Mouse (Mus musculus) T-helper 2 cell (primary cell): ENCODE data around the gene Taf8.

Experiments
- in situ Hi-C: fragments of 300-600 bp; cut with MboI, MseI; formaldehyde crosslinking; loops from one replicate; pipeline ENCODE4 v1.15.1; 2025; ENCODE audit warnings: high pct_unique_total_duplicates

Gene Taf8

DNA sequence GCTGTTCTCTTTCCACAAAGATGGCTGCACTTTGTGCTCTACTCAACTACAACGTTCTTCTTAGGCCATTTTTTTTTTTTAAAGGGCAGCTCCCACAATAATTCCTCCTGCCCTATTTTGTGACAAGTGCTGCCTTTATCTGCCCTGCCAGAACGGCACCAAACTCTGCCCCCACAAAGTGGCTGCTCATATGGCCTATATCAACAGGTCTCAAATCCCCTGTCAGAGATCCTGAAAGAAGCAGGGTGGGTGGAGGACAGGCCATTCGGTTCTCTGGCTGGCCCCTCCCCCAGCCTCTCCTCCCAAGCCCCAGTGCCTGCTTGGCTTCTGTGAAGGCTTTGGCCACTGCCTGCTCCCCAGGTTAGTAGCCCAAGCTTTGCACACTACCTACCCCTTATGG, 17.1 kb downstream of the Taf8 start:
- in situ Hi-C loops = no loop called here

DNA sequence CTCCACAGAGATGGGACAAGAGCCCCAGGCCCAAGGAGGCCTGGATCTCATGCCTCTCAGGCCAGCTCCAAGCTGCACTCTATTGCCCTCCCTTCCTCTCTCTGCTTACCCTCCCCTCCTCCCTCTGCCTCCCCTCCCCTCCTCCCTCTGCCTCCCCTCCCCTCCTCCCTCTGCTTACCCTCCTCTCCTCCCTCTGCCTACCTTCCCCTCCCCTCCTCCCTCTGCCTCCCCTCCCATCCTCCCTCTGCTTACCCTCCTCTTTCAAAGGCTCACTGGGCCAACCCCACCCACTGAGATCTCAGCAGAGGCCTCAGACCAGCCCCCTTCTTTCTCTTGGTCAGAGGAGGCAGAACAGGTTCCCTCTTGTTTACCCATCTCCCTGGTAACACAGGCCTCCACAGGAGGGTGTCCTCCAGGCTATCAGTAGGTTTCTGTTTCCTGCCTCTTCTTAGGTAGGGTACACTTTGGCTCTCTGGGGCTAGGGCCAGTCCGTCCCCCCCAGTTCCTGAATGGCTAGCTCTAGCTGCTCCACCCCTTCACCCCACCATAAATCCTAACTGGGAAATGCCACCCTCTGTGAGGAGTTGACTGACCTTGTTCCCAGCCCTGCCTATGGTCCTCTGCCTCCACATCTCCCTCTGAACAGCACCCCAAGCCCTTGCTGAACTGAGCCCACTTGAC, 17.7 kb downstream of the Taf8 start:
- in situ Hi-C loops = no loop called here

DNA sequence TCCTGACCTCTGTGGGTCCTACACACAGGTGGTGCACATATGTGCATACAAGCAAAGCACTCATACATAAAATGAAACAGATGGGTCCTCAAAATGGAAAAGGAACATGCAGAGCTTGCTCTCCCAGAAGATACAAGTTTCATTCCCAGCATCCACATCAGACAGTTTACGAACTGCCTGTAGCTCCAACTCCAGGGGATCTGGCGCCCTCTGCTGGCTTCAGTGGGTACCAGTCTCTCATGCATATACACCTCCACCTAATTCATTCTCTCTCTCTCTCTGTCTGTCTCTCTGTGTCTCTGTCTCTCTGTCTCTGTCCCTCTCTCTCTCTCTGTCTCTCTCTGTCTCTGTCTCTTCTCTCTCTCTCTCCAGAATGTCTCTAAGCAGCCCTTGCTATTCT, 19.7 kb downstream of the Taf8 start:
- in situ Hi-C loops = no loop called here

DNA sequence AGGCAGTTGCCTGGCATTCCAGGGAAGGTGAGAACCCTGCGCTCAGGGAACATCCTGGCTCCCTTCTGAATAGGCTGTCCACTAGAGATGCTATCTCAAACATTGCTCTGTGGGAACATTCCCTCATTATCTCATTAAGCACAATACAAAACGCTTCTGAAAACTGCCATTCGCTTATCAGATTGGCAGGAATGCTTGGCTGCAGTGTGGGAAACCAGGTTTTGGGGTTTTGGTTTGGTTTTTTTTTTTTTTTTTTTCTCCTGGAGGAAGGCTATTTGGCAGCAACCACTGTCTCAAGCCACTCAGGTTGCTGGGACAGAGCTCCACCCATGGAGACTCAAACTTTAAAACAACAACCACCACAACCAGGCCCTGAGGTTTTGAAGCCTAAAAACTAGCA, 22.2 kb downstream of the Taf8 start:
- in situ Hi-C loops = no loop called here

DNA sequence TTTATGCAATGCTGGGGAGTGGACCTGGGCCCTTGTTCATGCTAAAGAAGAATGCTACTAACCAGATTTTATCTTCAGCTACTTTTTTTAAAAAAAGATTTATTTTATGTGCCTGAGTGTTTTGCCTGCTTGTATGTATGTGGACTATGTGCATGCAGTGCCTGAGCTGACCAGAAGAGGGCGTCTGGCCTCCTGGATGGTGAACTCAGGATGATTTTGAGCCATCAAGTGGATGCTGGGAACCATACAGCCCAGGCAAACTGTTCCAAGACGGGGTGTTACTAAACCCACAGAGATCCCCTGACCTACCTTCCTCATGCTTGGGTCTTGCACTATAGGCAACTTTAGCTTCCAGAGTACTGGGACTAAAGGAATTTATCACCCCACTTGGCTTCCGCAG, 26.4 kb downstream of the Taf8 start:
- in situ Hi-C loops = no loop called here

DNA sequence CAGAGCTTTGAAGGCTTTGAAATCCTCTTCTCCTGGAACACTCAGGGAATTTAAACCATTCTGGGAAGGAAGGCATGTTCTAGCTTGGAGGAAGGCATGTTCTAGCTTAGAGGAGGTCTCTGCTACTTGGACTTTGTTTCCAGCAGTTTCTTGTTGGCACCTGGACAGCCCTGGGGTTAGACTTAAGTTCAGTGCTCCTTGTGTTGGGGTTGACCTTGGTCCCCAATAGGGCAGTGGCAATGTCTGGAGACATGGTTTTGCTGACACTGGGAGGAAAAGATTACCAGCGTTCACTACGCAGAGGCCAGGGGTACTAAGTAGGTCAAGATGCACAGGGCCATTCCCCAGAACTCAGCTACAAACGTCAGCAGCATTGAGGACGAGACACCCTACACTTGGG, 26.9 kb downstream of the Taf8 start:
- in situ Hi-C loops = no loop called here

DNA sequence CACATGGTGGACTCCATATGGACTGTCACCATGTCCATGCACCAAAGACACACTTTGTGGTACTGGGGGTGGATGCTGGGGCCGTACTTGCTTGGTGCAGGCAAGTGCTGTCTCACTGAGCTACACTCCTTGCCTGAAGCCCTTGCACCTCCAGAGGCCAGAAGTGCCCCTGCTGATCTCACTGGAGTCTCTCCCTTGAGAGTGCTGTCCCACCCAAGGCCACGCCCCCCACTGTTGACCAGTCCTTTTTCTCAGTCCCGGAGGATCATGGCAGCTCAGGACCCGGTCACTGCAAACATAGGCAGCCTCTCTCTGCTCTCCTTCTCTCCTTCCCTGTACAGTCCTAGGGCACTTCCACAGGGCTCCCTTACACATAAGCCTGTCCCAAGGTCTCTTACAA, 27.8 kb downstream of the Taf8 start:
- in situ Hi-C loops = no loop called here

DNA sequence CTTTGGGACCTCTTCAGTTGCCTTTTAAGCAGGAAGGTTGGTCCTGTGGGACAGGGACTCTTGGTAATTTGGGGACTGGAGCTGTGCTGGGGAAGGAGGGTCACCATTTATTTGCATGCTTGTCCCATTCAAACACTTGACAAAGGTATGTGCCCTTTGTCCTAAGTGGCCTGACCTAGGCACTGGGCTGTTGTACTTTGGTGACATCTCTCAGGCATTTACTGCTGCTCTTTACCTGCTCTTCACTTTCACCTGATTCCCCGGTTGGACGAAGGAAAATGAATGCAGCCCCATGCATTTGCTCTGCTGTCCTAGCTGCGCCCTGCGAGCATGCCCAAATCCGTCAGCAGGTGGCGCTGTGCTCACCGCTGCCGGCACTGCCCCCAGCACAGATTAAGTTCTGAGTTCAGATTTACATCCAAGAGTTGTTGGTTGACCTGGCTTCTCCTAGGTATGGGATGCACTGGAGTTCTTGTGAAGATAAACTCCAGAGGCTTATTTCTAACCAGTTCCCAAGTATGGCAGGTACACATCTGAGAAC, 28.6 kb downstream of the Taf8 start:
- in situ Hi-C loops = no loop called here

DNA sequence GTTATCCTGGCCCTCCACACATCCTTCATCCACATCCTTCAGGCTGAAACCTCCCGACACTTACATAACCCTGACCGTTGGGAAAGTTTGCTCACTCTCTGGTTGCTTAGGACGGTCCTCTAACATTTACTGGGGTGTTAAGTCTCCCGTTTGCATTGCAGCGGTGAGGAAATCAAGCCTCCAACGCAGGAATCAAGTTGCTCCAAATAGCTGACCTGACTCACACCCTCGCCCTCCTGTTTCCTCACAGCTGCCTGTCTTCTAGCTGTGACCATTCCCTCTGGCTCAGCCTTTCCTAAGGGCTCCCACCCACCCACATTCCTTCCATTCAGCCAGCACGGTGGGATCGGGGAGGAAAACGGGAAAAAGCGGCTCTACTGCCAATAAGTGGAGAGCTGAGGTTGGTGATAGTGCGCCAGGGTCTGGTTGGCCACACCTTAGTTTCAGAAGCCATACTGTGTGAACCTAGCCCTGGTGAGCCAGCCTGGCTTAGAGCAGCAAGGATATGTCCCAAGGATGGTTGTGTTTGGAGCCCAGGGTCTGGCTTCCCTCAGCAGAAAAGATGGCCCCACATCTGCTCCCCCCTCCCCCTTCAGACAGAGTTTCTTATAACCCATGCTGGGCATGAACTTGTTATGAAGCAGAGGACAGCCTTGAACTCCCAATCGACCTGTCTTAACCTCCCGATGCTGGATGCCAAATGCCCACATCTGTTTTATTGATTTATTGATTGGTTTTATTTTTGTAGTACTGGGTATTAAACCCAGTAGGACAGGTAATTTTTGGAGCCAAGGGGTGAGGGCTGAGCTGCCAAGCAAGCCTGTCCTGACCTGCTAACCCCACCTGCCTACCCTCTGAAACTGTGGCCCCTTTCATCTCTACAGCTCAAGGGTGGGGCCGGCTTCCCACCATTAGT, 29.4 kb downstream of the Taf8 start:
- in situ Hi-C loops = no loop called here

DNA sequence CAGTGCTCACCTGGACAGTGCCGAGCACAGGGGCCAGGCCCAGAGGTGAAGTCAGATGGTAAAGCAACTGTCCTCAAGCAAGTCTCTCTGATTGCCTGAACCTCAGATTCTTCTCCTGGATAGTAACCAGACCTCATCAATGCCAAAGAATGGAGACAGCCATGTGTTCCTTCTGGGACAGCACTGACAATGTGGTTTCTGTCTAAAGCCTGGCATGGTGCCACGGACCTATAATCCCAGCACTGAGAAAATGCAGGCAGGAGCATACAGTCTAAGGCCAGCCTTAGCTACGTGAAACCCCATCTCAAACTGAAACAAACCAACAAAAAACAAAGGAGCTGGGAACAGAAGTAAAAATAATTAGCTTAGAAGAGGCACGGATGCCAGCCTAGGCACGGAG, 31.4 kb downstream of the Taf8 start:
- in situ Hi-C loops = no loop called here

DNA sequence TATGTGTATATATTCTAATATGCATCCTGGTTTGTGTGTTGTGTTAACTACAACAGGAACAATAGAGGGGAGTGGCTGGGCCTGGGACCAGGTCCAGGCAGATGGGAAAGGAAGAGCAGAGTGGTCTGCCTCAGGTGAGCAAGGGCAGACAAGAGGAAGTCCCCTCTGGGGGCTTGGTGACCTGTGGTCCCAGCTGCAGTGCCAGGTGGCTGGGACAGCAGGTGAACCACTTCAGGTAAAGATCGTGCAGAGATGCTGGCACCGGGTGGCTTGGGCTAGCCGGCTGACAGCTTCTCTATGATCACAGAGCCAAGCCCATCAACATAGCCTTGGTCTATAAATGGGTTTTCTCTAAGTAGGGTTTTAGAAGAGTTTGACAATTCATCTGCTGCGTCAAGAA, 32.0 kb downstream of the Taf8 start:
- in situ Hi-C loops = no loop called here

DNA sequence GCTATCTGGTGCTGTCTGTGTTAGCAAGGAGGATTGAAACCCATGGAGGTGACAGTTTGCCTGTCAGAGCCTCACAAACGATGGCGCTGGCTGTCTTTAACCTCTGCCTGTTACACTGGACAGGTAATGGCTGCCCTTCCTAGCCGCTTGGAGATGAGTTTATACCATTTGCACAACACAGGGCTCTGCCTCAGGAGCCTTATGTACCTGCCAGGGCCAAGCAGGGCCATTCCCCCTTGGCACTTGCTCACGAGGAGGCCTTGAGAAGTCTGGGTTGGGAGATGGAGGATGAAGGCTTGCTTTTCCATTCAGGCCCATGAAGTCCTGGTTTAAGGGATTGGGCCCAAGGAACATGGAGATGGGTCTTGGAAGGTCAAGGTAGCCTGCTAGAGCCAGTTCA, 32.5 kb downstream of the Taf8 start:
- in situ Hi-C loops = no loop called here

DNA sequence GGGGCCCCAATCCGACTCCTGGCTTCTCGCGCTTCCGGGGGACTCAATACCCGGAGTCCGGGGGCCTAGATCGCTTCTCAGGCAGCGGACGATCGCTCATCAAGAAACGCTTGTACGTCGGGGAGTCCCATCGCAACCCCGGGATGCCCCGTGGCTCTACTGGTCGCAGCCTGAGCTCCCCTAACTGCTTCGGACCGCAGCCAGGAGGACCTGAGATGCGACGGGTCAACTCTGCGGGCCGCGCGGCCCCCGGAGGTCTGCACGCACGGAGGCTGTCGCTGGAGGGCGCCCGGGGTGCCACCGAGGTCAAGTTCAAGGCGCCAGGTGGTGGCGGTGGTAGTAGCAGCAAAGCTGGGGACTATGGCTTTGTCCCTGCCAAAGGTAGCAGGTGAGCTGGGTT, 33.6 kb downstream of the Taf8 start:
- in situ Hi-C loops = no loop called here

DNA sequence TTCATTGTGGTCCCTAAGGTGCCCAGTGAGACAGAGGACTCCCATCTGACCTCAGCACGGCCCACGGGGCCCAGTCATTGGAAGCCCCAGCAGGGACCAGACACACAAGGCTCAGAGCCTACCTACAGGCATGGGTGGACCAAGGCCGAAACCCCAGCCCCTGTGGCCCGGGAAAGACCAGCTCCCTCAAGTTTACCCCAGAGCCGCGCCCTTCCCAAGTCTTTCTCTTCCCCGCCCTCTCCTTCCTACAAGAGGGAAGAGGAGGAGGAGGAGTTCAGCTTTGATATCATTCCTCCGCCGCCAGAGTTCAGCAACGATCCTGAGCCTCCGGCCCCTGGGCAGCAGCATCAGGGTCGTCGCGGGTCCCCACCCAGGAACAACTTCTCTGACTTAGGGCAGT, 34.0 kb downstream of the Taf8 start:
- in situ Hi-C loops = no loop called here

DNA sequence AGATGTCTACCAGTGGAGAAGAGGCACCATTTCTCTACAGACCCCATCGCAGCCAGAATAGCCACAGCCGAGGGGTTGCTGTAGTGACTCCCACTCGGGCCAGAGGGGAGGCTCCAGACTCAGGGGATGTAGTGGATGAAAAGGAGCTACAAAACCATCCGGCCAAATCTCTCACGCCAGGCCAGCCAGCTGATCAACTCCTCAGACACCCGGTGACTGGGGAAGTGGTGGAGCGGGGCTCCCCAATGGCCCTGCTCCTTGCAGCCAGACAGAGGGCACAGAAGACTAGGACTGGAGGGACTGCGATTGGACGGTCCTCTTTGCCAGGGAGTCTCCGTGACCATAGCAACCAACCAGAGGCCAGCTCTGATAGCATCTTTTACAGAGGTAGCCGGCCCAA, 34.4 kb downstream of the Taf8 start:
- in situ Hi-C loops = no loop called here

DNA sequence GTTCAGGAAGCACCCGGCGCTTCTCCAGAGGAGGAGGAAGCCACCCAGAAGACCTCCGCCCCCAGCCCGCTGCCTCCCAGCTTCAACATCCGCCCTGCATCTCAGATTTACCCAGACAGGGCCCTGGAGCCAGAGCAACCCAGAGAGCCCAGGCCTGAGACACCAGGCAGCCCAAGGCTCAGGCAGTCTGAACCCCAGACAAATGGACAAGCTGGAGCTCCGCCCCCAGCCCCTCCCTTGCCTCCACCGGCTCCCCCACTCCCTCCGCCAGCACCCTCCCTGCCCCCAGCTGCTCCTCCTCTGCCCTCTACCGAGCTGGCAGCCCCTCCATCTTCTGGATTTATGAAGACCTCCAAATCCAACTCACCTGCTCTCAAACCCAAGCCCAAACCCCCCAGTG, 35.8 kb downstream of the Taf8 start:
- in situ Hi-C loops = no loop called here

DNA sequence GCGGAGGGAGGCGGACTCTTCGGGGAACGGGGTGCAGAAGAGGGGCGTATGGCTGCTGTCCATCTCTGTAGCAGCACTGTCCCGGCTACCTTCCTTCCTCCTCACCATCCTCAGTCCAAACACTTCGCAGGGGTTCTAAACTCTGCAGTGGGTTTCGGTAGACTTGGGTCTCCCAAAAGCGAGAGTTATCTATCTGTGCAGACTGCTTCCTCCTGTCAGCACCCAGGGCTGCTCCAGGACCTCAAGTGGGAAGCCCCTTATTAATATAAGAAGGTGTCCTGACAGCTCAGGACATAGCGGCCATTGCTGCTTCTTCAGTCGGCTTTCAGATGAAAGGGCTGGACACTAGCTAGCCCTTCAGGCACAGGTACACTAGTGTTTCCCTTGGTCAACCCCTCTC, 37.1 kb downstream of the Taf8 start:
- in situ Hi-C loops = no loop called here

DNA sequence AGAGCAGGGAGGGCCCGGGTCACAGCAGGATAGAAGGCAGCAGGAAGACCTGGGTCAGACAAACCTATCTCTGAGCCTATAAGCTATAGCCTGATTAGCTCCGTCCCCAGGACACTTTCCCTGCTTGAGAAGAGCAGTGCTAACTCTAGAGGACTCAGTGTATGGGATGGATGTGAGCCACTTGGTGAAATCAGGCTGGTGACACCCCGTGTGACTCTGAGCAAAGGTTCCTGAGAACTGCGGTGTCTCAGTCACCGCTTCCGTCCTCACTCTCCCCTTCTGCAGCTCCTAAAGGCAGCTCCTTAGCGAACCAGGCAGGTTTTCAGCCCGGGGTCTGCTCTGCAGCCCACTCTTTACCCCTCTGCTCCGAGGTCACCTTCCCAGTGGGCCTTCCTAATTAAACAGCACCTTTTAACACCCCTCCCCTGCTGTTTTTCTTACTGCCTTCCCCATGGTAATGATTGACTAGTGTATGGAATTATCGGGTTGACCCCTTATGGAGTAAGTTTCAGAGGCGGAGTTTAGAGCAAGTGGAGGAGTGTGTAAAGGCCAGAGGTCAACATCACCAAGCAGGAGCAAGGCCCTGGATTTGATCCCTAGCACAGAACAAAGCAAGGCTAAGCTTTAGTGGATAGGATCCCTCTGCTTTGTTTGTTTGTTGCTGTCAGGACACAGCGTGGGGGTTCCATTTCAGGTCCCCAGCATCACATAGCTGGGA, 37.7 kb downstream of the Taf8 start:
- in situ Hi-C loops = no loop called here

DNA sequence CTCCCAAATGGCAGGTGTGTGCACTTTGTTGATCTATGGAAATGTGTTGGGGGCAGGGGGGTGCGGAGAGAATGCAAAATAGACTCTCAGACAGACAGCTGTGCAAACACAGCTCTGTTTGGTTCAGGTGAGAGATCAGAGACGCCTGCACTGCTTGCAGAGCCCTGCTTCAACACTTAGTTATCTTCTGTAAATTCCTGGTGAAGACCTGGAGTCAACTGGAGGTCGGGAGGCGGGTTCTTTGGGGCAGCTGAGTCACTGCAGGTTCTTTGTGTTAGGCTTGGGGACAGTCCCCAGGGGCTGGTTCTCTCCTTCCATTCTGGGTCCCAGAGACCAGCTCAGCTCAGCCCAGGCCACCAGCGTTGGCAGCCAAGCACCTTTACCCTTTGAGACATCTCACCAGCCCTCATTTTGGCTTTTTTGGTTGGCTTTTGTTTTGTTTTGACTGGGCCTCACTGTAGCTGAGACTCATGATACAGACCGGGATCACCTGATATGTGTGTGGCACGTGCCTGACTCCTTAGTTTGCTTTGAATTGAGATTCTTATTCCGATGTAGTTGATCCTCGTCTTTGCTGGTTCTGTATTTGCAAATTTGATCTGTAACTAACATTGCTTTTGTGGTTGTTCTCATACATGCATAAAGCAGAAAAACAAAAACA, 39.2 kb downstream of the Taf8 start:
- in situ Hi-C loops = no loop called here

DNA sequence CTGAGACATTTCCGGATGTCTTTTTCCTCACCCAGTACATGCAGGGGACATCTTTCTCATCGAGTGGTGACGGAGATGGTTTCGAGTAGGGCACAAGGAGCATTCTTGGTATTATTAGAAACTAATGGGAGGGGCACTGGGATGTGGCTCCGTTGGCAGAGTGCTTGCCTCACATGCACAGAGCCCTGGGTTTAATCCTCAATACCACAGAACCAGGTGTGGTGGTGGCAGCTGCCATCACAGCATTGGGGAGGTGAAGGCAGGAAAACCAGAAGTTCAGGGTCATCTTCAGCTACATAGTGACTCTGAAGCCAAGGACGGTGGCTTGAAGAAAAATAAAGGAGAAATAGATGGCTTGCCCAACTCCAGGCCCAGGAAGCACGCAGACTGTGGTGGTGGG, 39.9 kb downstream of the Taf8 start:
- in situ Hi-C loops = no loop called here

DNA sequence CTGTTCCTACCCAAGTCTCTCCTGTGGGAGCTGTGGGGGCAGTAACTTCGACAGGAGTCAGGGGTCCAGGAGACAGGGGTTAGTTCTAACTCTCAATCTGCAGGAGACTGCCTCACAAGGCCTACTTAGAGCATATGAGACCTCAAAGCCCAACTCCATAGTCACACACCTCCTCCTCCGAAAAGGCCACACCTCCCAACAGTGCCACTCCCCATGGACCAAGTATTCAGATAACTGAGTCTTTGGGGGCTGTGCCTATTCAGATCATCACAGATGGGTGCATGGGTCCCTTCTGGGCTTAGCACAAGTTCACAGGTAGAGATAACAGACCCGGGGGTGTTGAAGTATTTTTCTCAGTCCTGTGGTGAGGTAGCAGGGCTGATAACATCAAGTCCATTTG, 40.4 kb downstream of the Taf8 start:
- in situ Hi-C loops = no loop called here
